Mouse (Mus musculus) mesoderm, embryonic 11.5 days (tissue): ENCODE measurements around the gene Otulin.

Source experiments
- DNase-seq: peaks from one replicate; pipeline ENCODE4 v3.0.0-alpha.2; 2012; ENCODE audit warnings: low read depth, low spot score

Gene Otulin

DNA sequence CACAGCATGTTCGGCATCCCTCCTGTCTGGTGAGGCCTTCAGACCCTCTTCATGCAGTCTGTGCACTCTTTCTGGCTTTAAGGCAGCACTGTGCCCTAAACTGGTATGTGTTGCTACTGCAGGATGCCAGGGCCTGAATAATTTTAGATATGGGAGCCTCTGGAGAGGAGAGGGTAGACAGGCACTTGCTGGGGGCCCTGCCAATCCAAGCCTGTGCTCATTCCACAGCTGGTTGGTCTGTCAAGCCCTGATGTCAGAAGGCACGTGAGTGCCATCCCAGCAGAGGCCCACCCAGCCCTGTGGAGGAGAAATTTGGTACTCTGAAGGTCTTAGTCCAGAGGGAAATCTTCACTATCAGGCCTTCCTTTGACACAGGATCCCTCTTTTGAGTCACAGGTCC lies 49.7 kb downstream of the Otulin start:
- no peak for DNase-seq

DNA sequence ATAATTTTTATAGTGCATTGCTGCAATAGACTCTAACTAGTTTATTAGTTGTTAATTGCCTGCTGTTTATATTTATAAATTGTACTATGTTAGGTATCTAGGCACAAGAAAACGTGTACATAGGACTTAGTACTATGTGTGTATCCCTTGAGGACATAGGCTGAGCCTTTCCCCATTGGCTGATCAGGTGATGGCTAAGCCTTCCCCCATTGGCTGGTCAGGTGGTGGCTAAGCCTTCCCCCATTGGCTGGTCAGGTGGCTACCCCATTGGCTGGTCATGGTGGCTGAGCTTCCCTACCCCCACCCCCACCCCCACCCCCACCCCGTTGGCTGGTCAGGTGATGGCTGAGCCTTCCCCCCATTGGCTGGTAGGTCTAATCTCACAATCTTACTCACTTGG lies 50.6 kb downstream of the Otulin start:
- no peak for DNase-seq

DNA sequence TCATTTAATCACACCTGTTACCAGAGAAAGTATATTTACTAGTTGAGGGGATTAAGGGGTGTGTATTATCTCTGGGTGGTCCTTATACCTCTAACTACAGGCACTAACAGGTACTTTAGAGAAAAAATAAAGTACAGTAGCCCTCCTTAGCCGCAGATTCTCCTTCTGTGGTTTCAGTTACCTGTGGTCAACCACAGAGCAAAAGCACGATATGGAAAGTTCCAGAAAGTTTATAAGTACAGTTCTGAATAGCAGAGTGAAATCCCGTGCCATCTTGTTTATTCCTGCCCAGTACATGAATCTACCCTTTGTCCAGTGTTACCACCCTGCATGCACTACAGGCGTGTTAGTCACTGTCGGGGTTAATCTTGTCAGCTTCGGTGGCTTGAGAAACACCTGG lies 51.6 kb downstream of the Otulin start:
- no peak for DNase-seq

DNA sequence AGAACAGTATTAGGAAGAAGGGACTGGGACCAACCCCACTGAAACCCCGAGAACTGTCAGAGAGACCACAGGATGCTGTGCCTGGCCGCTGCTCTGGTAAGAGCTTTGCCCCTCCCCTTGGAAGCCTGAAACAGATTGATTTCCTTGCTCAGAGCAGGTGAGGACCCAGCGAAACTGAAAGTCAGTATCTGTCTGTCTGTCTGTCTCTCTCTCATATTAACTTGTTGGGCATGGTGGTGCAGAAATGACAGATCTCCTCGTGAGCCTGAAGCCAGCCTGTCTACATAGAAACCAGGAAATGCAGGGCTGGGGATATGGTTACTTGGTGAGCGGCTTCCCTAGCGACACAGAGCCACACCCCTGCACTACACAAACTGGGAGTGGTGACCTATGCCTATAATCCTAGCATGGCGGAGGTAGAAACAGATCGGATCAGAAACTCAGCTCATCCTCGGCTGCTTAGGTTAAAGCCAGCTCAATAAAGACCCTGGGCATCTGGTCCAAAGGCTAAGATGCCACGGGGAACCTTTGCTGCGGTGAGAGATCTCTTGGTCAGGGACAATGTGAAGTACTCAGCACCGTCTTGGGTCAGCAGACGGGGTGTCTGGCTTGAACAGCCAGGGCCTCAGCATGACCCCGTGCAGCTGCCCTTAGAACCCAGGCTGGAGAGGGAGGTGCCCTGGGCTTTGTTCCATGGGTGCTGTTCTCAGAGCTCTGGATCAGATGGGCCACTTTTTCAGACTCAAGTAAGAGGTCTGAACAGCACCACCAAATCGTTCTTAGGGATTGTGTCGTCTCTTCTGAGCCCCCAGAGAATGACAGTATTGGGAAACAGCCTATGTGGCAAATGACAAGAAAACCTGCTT lies 52.3 kb downstream of the Otulin start:
- DNase-seq, result no peak

DNA sequence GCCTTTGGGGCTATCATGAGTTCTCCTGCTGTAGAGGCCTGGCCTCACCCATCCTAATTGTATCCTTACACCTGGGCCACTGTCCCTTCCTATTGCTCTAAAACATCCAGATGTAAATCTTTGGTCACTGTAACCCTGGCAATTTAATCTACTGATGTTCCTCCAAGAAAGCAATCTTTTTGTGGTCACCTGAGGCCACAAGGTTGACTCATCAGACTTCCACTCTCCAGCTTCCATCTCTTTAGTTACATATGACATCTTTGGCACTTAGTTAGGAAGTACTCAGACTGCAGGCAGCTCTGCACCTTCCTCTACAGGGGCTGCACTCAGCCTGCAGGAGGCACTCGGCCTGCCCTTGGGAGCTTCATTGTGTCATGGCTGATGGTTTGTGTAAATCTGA lies 53.6 kb downstream of the Otulin start:
- DNase-seq, result no peak

DNA sequence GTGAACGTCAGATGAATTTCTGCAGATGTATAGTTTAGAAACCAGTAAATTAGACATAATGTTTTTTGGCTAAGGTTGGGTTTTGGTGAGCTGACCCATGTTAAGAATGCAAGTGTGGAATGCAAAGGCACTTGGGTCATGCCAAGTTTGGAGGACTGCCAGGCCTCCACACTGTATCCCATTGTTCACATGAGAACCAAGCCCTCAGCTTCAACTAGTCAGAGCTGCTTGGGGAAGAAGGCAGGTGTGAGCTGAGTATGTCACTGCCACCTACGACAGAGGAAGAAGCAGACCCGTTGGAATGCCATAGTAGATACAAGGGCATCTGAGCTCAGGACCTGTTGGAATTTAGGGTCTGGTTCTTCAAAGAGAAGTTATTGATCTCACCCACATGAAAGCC lies 54.6 kb downstream of the Otulin start:
- DNase-seq, result no peak

DNA sequence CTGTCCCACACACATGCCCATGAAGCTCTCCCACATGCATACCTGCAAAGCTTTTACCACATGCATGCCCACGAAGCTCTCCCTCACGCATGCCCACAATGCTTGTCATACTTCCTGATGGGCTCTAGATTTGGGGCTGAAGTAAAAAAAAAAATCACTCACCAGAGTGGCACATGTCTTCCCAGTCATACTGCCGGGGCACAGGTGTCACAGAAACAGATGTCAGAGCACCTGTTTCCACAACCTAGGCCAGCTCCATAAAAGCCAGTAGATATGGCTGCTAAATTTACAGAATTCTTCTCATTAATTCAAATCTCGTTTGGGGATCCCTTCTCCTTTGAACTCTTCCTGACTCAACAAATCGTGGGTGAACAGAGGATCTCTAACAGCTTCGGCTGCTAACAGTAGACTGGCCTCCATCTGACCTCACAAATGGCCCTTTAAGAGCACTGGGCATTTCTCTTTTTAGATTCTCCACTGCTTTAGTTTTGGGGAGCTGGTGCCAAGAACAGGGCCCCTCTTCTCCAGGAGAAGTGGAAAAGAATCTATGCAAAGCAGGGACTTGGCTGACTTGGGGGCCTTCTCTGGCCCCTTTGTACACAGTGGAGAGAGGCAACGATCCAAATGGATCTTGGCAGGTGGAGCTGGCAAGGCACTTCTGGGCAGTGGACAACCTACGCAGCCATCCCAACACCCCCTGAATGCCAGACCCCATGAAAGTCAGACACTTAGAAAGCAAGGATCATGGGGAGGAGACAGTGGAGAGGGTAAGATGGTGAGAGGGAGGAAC lies 55.3 kb downstream of the Otulin start:
- no peak for DNase-seq

DNA sequence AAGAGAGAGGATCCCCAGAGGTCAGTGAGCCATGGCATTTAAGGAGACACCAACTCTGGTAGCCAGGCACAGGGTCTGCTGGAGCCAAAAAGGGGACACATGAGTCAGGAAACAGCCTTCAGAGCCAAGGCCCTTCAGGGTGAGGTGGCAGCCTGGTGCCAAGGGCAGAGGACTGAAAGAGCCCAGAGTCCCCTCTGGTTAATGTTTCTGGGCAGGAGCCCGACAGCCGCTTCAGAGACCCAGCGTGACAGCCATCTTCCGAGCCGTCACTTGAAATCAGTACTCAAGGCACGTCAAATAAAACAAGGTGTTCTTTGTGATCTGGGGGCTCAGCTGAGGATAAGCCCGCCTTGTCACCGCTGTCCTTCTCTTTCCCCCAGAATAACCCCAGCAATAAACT lies 59.3 kb downstream of the Otulin start:
- no peak for DNase-seq

DNA sequence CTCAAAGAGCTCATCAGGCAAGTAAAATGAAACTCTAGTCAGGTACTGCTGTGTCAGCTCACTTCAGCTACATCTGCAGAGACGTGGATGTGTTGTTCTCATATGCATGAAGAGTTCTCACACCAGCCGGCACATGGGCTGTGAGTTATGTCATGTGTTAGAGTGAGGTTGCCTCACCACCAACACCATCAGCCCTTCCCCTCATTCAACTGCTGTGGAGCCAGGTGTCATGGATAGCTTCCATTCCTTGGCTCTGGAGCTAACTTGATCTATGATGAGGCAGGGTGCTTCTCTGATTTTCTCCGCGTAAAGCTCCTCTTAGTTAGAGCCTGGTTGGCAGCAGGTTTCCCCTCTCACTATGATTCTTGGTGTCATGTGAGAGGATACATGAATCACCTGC lies 60.1 kb downstream of the Otulin start:
- DNase-seq, result no peak

DNA sequence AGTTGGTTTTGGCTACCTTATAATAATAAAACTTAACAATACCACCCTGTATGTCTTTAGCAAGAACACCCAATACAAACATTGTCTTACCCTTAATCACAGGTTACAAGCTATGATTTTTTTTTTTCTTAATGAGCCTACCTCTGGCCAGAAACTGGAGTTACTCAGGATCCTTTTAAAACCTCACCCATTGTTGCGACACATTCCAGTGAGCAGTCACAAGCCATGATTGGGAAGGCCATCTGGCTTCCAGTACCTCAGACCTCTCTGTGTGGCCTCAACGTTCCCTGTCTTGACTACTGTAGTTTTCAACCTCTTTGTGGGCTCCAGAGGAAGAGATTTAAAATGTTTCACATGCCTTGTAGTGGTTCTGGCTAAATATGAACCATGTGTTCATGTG lies 60.6 kb downstream of the Otulin start:
- DNase-seq, result no peak

DNA sequence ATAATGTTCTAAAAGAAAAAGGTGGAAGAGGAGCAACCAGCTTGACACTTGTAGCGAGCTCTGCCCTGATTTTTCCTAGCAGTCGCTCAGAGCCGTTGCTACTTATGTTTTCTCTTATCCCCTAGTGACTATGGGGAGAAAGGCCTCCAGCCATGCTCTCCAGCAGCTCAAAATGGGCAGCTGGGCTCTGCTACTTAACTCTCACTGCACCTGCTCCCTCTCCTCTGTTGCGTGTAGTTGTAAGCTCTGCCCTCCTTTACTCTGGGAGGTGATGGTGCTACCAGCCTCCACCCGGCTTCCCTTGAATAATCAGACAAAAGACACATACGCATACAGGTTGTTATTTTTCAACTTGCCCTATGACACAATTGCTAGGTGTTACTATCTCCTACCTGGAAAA lies 62.1 kb downstream of the Otulin start:
- no peak for DNase-seq

DNA sequence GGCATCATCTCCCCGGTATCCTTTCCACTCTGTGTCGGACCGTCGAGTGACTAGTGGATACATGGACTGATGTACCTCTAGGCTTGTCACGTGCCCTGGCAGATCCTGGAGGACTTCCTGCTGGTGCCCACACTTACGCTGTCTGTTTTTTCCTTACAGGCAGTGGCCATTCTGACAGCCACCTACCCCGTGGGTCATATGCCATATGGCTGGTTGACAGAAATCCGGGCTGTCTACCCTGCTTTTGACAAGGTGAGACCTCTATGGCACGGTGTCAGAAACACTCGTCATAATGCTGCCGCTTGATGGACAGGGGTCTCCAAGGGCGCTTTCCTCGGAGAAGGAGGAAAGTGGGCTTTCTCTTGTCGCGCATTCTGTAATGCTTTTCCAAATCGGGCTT lies 63.1 kb downstream of the Otulin start:
- DNase-seq, result no peak

DNA sequence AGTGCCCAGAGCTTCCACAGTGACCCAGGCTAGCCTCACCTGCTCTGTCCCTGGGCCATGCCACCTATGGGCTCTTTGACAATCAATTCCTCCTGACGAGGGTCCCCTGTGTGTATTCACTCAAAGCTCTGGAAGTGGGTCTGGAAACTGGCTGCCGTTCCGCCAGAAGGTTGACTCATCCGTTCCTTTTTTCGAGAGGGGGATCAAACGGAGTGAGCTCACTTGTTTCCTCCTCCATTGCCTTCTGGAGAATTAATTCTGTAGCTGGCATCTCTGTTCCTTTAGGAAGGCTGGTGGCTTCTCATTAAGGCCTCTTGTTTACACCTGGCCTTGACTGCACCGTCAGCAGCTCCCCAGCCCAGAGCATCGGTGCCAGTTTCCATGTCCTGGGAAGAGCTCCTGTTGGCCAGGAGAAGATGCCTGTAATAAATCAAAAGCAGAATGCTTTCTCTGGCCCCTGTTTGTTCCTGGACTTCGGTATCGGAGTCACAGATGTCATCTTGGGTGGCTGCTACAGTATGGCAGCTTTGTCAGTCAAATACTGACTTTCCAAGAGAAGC lies 64.8 kb downstream of the Otulin start:
- no peak for DNase-seq

DNA sequence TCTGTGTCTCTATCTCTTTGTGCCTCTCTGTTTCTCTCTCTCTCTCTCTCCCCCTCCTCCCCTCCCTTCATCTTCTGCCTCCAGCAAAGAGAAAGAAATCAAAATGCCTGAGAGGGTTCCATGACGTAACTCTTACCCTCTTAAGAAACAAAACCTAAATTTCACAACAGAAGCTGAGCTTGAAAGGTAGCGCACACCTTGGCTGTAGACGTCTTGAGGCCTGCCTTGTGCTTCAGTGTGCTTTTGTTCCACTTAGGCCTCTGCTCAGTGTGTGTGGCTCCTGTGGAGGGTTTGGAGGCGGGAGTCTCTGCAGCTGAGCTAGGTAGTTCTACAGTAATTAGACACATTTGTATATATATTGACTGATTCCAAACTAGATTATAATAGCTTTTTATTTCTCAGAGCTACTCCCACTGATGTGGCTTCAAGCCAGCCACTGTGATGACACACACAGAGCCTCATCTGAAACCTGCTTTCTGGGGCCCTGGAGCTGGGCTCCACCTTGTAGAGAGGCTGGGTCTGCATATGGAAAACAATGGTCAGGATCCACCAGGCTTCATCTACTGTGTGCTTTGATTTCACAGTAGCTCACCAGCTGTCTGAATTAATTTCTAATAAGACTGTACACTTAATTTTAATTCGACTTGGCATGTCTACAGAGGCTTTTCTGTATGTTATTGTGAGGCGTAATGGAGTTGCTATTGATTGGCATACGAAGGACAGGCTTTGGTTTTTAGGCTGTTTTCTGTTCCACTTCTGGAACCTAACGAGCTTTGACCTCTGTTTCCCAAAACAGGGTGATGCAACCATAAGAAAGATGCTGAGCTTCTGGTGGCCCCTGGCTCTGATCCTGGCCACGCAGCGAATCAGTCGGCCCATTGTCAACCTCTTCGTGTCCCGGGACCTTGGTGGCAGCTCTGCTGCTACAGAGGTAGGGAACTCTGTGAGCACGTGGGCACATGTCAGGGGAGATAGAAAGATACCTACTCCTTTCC lies 66.1 kb downstream of the Otulin start:
- no peak for DNase-seq

DNA sequence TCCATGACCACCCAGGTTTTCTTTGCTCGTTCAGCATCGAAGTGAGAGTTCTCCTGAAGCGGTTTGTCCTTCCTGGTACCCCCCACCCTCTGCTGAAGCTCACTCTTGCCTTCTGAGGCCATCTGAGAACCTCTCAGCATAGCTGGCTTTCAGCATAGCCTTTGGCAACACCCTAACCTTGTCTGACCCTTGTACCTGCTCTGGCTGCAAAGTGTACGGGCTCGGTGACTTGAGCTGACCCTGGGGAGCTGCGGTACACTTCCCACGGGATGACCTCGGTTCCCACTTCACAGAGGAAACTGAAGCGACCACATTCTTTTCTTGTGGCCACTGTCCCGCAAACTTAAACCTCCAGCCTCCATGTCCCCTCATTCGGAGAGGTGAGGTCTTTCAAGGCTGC lies 70.2 kb downstream of the Otulin start:
- DNase-seq, result no peak

DNA sequence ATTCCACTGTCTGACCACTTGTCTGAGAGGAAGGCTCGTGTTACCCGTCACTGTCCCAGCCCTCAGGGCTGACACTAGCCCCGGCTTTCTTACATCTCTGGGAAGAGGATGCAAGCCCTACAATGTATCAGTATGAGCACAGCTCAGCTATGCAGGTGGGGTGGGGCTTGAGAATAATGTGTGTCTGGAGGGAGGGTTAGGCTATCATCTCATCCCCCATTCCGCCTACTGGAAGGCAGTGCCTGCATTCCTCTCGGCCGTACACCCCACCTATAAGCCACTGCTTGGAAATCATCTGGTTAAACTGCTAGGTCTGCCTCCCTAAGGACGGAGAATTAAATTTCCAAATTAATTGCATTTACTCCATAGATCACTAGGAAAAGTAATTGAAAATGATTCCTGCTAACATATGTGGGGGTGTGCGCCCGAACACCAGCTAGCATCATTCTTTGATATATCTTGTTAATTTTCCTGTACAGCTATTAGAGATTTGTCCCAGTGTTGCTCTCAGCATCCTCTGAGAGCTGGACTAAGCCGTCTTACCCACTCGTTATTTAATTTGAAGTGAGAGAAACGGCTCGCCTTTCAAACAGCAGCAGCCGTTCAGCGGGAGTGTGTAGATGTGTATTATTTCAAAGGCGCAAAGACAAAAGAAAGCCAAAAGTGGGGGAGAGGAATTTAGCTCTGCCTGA lies 71.9 kb downstream of the Otulin start:
- DNase-seq, result no peak

DNA sequence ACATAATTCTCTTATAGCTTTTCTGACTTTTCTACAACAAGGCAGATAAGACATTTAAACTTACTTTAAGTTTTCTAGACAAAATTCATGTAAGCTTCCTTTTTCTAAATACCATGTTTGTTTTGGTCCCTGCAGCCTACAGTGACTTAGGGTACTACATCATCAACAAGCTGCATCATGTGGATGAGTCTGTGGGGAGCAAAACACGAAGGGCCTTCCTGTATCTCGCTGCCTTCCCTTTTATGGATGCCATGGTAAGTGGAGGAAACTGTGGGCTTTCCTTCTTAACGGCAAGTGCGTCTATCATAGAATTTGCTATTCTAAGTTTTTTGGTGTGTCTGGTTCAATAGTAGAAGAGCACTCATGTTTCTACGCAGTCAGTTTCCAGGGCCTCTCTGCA lies 76.9 kb downstream of the Otulin start:
- no peak for DNase-seq

DNA sequence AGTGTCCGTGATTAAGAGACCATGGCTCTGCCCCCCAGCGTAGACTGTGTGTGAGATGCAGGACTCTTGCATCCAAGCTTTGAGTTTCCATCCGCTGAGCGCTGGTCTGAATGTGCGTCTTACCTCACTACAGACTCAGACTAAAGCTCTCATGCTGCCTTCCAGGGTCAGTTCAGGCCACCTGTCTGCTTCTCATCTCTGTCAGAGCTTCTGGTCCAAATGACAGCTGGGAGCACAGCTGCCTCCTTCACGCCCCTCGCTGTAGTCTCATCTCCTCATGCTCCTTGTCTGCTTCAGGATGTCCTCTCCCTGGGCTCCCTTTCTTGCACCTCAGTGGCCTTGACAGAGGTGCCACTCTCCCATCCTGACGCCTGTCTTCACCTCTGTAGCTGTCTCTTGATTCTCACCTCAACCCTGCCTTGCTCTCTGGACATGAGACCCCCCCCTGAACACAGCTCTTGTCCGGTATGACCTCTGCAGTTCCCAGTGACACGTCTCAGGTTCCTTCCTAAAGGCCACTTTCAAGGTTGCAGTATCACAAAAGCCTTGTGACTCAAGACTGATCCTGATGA lies 78.3 kb downstream of the Otulin start:
- DNase-seq, result no peak

DNA sequence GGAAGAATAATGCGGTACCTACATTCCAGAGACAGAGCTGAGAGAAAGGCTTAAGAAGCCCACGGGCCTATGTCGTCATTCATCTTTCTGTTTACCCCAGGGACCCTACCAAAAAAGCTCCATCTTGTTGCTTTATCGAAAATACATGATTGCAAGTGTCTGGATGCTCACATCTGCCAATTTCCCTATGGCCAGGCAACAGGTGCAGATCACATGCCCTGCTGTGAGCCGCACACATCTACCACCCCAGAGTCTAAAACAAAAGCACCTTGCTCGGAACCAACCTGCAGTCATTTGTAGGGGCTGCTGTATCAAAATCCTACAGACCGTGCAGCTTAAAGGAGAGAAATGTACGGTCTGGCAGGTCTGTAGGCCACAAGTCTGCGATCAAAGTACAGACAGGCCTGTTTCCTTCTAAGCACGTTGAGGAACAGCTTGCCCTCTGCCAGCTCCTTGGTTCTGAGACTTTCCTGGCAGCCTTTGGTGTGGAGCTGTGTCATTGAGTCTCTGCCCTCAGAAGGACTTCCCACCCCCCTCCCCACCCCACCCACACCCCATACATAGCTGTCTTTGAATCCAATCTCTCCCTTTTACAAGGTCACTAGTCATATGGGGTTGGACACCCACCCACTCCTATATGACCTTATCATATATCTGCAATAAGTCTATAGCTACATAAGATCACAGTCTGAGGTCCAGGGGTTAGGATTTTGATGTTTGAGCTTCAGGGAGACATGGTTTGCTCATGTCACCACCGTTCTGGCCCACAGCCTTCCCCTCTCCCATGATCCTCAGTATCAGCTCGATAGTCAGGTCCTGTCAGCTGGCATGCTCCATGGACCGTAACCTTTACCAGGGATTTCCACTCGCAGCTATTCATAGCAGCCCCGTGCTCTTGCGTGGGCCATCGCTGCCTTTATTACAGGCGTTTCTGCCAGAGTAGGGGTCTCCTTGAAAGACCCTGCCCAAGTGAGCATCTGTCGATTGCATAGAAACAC lies 79.1 kb downstream of the Otulin start:
- no peak for DNase-seq
